Mouse (Mus musculus) bone marrow, adult 2 months (tissue): ENCODE results near the gene Rp2.

Experiments
- CTCF ChIP-seq: fragments of 200-500 bp; IDR thresholded peaks from 2 replicates; pipeline ENCODE4 v1.5.1; 2011; ENCODE audit warnings: low read length, control low read depth; ENCODE audit not compliant: control insufficient read depth, insufficient read depth
- POLR2A ChIP-seq: fragments of 200-500 bp; IDR thresholded peaks from 2 replicates; pipeline ENCODE4 v1.6.1; 2011; ENCODE audit warnings: low read depth, mild to moderate bottlenecking, control low read depth, low read length, borderline replicate concordance; ENCODE audit not compliant: control insufficient read depth

DNA sequence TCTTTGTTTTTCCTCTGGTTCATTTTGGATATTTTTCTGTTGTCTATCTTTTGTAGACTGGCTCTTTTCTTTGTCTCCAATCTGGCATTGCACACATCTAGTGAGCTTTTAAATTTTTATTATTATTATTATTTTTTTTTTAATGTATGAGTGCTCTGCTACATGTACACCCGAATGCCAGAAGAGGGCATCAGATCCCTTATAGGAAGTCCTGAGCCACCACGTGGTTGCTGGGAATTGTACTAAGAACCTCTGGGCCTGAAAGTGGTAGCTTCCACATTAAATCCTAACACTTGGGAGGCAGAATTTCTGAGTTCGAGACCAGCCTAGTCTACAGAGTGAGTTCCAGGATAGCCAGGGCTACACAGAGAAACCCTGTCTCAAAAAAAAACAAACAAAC, 17.9 kb upstream of the Rp2 start:
- no peak for TF ChIP-seq CTCF
- TF ChIP-seq POLR2A: no peak
